Mouse (Mus musculus): ENCODE measurements around the gene Smim1. TPM values are rescaled to one million over a fixed set of nuclear protein-coding genes. Genes with fewer than 3 reads are reported as not detected.

The Smim1 gene
- total and polyA plus RNA-seq, 3 experiments: 118 to 219 (median 188) TPM

- no peak for TF ChIP-seq BHLHE40 (IDR thresholded peaks at IDR 0.05; ENCODE audit: borderline replicate concordance, low read depth, low read length)
- TF ChIP-seq MYB (IDR thresholded peaks at IDR 0.05; ENCODE audit: low read depth, low read length): no peak
- TF ChIP-seq GABPA (IDR thresholded peaks at IDR 0.05; ENCODE audit: low read depth, low read length): no peak
- TF ChIP-seq CTCF (IDR thresholded peaks at IDR 0.05 in 2 of 3, conservative IDR thresholded peaks at IDR 0.05 in 1 of 3; ENCODE audit: control insufficient read depth in 1 of 3, insufficient read depth in 1 of 3, low read depth in 2 of 3, low read length in 3 of 3, poor library complexity in 1 of 3, severe bottlenecking in 1 of 3): peak in 1 of 3 experiments; percentile 22; a peak in 2 of 6 replicates
- no peak for TF ChIP-seq RCOR1 (IDR thresholded peaks at IDR 0.05; ENCODE audit: low read depth, low read length)
- 0 out of 2 replicates have a peak, but pooled peaks have one; percentile 77 for TF ChIP-seq POLR2AphosphoS2 (IDR thresholded peaks at IDR 0.05; ENCODE audit: low read length)
- TF ChIP-seq RAD21 (IDR thresholded peaks at IDR 0.05; ENCODE audit: low read depth, low read length): no peak
- peak overlapping the region; percentile 86 for H3K9ac ChIP-seq (ENCODE audit: control insufficient read depth, low read depth, low read length, poor library complexity, severe bottlenecking)
- H3K4me3 ChIP-seq (ENCODE audit: control insufficient read depth in 1 of 2, insufficient read depth in 1 of 2, low read depth in 2 of 2, low read length in 2 of 2): peak overlapping the region; percentile 86 to 96
- H3K79me2 ChIP-seq (ENCODE audit: control insufficient read depth, insufficient read depth, low read length, poor library complexity): peaks cover 35% of the 10 kb centered on the region
- H3K4me1 ChIP-seq (ENCODE audit: control insufficient read depth in 1 of 2, insufficient read depth in 2 of 2, low read length in 2 of 2): peaks cover 0 to 13% of the 10 kb centered on the region in 2 experiments; a peak in 2 of 4 replicates
- DNase-seq (ENCODE audit: low read depth, low spot score): peak; percentile 34
- no peaks in the 10 kb centered on the region for H3K27me3 ChIP-seq (ENCODE audit: control insufficient read depth in 1 of 2, insufficient read depth in 2 of 2, low read length in 2 of 2)
- peak overlapping the region; percentile 32 for H3K27ac ChIP-seq (ENCODE audit: control insufficient read depth, low read depth, low read length)
- no peaks in the 10 kb centered on the region for H3K9me3 ChIP-seq (replicated peaks; ENCODE audit: insufficient read depth, low read length)
- H3K36me3 ChIP-seq (ENCODE audit: control insufficient read depth in 1 of 2, insufficient read depth in 2 of 2, low read length in 2 of 2): peaks cover 0 to 4% of the 10 kb centered on the region in 2 experiments; a peak in 3 of 4 replicates
Measured at GRCm38 (mm10) chr4:154010907-154011645, 15.0 kb downstream of the Smim1 start.

- no peaks in the 10 kb centered on the region for H3K27me3 ChIP-seq (ENCODE audit: control insufficient read depth in 1 of 2, insufficient read depth in 2 of 2, low read length in 2 of 2)
- no peak overlapping the region for H3K27ac ChIP-seq (ENCODE audit: control insufficient read depth, low read depth, low read length)
- no peaks in the 10 kb centered on the region for H3K36me3 ChIP-seq (ENCODE audit: control insufficient read depth in 1 of 2, insufficient read depth in 2 of 2, low read length in 2 of 2)
- no peaks in the 10 kb centered on the region for H3K9me3 ChIP-seq (replicated peaks; ENCODE audit: insufficient read depth, low read length)
- DNase-seq (ENCODE audit: low read depth, low spot score): no peak
- TF ChIP-seq JUND (IDR thresholded peaks at IDR 0.05; ENCODE audit: low read depth, low read length) (no peak), ZMIZ1 (IDR thresholded peaks at IDR 0.05; ENCODE audit: low read depth, low read length) (no peak), ELF1 (IDR thresholded peaks at IDR 0.05; ENCODE audit: low read depth, low read length) (no peak), MXI1 (IDR thresholded peaks at IDR 0.05; ENCODE audit: low read depth, low read length) (no peak), POLR2A (IDR thresholded peaks at IDR 0.05; ENCODE audit: control insufficient read depth in 1 of 2, insufficient read depth in 1 of 2, low read depth in 1 of 2, low read length in 2 of 2, poor library complexity in 1 of 2) (no peak), USF1 (IDR thresholded peaks at IDR 0.05; ENCODE audit: low read depth, low read length) (no peak), RAD21 (IDR thresholded peaks at IDR 0.05; ENCODE audit: low read depth, low read length) (no peak), TCF12 (IDR thresholded peaks at IDR 0.05; ENCODE audit: low read depth, low read length) (no peak), CHD2 (IDR thresholded peaks at IDR 0.05; ENCODE audit: low read length) (no peak), CTCF (IDR thresholded peaks at IDR 0.05 in 2 of 3, conservative IDR thresholded peaks at IDR 0.05 in 1 of 3; ENCODE audit: control insufficient read depth in 1 of 3, insufficient read depth in 1 of 3, low read depth in 2 of 3, low read length in 3 of 3, poor library complexity in 1 of 3, severe bottlenecking in 1 of 3) (no peak), MEF2A (IDR thresholded peaks at IDR 0.05; ENCODE audit: extremely low read depth, insufficient replicate concordance, low read depth, low read length, poor library complexity, severe bottlenecking) (no peak), TBP (IDR thresholded peaks at IDR 0.05; ENCODE audit: low read depth, low read length) (no peak), SIN3A (IDR thresholded peaks at IDR 0.05; ENCODE audit: low read length) (no peak), ZC3H11A (IDR thresholded peaks at IDR 0.05; ENCODE audit: low read depth, low read length) (no peak), TAL1 (IDR thresholded peaks at IDR 0.05; ENCODE audit: low read length) (no peak), MAX (IDR thresholded peaks at IDR 0.05; ENCODE audit: low read length) (no peak), POLR2AphosphoS5 (IDR thresholded peaks at IDR 0.05; ENCODE audit: borderline replicate concordance, low read depth, low read length) (no peak), CHD1 (IDR thresholded peaks at IDR 0.05; ENCODE audit: low read depth, low read length) (no peak), UBTF (IDR thresholded peaks at IDR 0.05; ENCODE audit: borderline replicate concordance, insufficient read depth, low read depth, low read length) (no peak)
- no peak overlapping the region for H3K4me3 ChIP-seq (ENCODE audit: control insufficient read depth in 1 of 2, insufficient read depth in 1 of 2, low read depth in 2 of 2, low read length in 2 of 2)
- 0 out of 4 replicates have a peak, but pooled peaks cover 0 to 5% of the 10 kb centered on the region in 2 experiments for H3K4me1 ChIP-seq (ENCODE audit: control insufficient read depth in 1 of 2, insufficient read depth in 2 of 2, low read length in 2 of 2)
- no peak overlapping the region for H3K9ac ChIP-seq (ENCODE audit: control insufficient read depth, low read depth, low read length, poor library complexity, severe bottlenecking)
- peaks cover 11% of the 10 kb centered on the region for H3K79me2 ChIP-seq (ENCODE audit: control insufficient read depth, insufficient read depth, low read length, poor library complexity)
Measured at GRCm38 (mm10) chr4:154007759-154008158, 18.3 kb downstream of the Smim1 start.
